Mouse (Mus musculus): Measurements from ENCODE around the gene Ddrgk1. TPM values are rescaled to one million over a fixed set of nuclear protein-coding genes. Genes with fewer than 3 reads are reported as not detected.
A peak's percentile ranks its signal among the peaks of the same experiment; 100 is the strongest.

Gene Ddrgk1
- polyA plus RNA-seq, 2 experiments: 27.9 to 35.4 TPM

- H3K9me3 ChIP-seq (ENCODE audit: control insufficient read depth, low read length): no peaks in the 10 kb centered on the region
- H3K36me3 ChIP-seq (replicated peaks; ENCODE audit: control insufficient read depth, insufficient read depth, low read depth): peaks cover 56% of the 10 kb centered on the region
- WGBS (ENCODE audit: insufficient replicate concordance): 87% methylated on average over 12 of the region's 12 CpGs
- TF ChIP-seq CTCF (IDR thresholded peaks at IDR 0.05; ENCODE audit: low read depth): no peak
- TF ChIP-seq EP300 (IDR thresholded peaks at IDR 0.05; ENCODE audit: low read depth): no peak
- ATAC-seq (ENCODE audit: insufficient read depth) (no peak), DNase-seq (ENCODE audit: low read depth in 3 of 3, low spot score in 3 of 3) (no peak)
- no peak overlapping the region for H3K27ac ChIP-seq
- no peaks in the 10 kb centered on the region for H3K27me3 ChIP-seq (ENCODE audit: control insufficient read depth, insufficient read depth, low read length)
- H3K4me1 ChIP-seq (replicated peaks; ENCODE audit: control insufficient read depth in 2 of 2, insufficient read depth in 2 of 2, low read length in 1 of 2): no peaks in the 10 kb centered on the region
- no peak overlapping the region for H3K4me2 ChIP-seq (ENCODE audit: low read depth)
- H3K9ac ChIP-seq (replicated peaks): no peak overlapping the region
- H3K4me3 ChIP-seq (ENCODE audit: insufficient read depth in 1 of 2, low read depth in 2 of 2, low read length in 2 of 2): no peak overlapping the region
These were observed 14.7 kb upstream of the Ddrgk1 start for GRCm38 (mm10) chr2:130679154-130679553.

- TF ChIP-seq CTCF (IDR thresholded peaks at IDR 0.05; ENCODE audit: low read depth) (no peak), EP300 (IDR thresholded peaks at IDR 0.05; ENCODE audit: low read depth) (no peak)
- WGBS (ENCODE audit: insufficient replicate concordance): 78% methylated on average over 10 of the region's 10 CpGs
- Histone ChIP-seq H3K4me3 (ENCODE audit: insufficient read depth in 1 of 2, low read depth in 2 of 2, low read length in 2 of 2) (no peak overlapping the region), H3K27me3 (ENCODE audit: control insufficient read depth, insufficient read depth, low read length) (no peaks in the 10 kb centered on the region), H3K36me3 (replicated peaks; ENCODE audit: control insufficient read depth, insufficient read depth, low read depth) (peaks cover 73% of the 10 kb centered on the region), H3K9me3 (ENCODE audit: control insufficient read depth, low read length) (no peaks in the 10 kb centered on the region), H3K27ac (no peak overlapping the region), H3K4me1 (replicated peaks; ENCODE audit: control insufficient read depth in 2 of 2, insufficient read depth in 2 of 2, low read length in 1 of 2) (no peaks in the 10 kb centered on the region), H3K4me2 (ENCODE audit: low read depth) (no peak overlapping the region), H3K9ac (replicated peaks) (no peak overlapping the region)
- DNase-seq (ENCODE audit: low read depth in 3 of 3, low spot score in 3 of 3): no peak
- no peak for ATAC-seq (ENCODE audit: insufficient read depth)
These were observed 12.8 kb upstream of the Ddrgk1 start for GRCm38 (mm10) chr2:130677211-130677610.

- ATAC-seq (ENCODE audit: insufficient read depth) (peak; percentile 65), DNase-seq (ENCODE audit: low read depth in 3 of 3, low spot score in 3 of 3) (peak; percentile 81 to 83 (median 82))
- Histone ChIP-seq H3K27ac (peak within 1 kb of the TSS; percentile 80), H3K9ac (replicated peaks) (peak within 1 kb of the TSS; percentile 77), H3K27me3 (ENCODE audit: control insufficient read depth, insufficient read depth, low read length) (no peaks in the 10 kb centered on the region), H3K36me3 (replicated peaks; ENCODE audit: control insufficient read depth, insufficient read depth, low read depth) (peaks cover 12% of the 10 kb centered on the region), H3K4me1 (replicated peaks; ENCODE audit: control insufficient read depth in 2 of 2, insufficient read depth in 2 of 2, low read length in 1 of 2) (peaks cover 20 to 27% of the 10 kb centered on the region in 2 experiments), H3K4me2 (ENCODE audit: low read depth) (peak within 1 kb of the TSS; percentile 96), H3K9me3 (ENCODE audit: control insufficient read depth, low read length) (no peaks in the 10 kb centered on the region), H3K4me3 (ENCODE audit: insufficient read depth in 1 of 2, low read depth in 2 of 2, low read length in 2 of 2) (peak within 1 kb of the TSS; percentile 79 to 99)
- 1% methylated on average over 31 of the region's 31 CpGs for WGBS (ENCODE audit: insufficient replicate concordance)
- TF ChIP-seq EP300 (IDR thresholded peaks at IDR 0.05; ENCODE audit: low read depth) (peak; percentile 53; the same call in 1 of the 2 replicates), CTCF (IDR thresholded peaks at IDR 0.05; ENCODE audit: low read depth) (peak; percentile 96)
These were observed 3.1 kb upstream of the Ddrgk1 start, which contains the start of gene Itpa for GRCm38 (mm10) chr2:130667559-130667958. Gene Itpa (plus strand): TSS chr2:130667610.

GRCm38 (mm10) chr2:130663342-130663741, 1.1 kb downstream of the Ddrgk1 start:
- peak overlapping the region; percentile 81 for H3K4me2 ChIP-seq (ENCODE audit: low read depth)
- H3K27me3 ChIP-seq (ENCODE audit: control insufficient read depth, insufficient read depth, low read length): no peaks in the 10 kb centered on the region
- no peak for TF ChIP-seq EP300 (IDR thresholded peaks at IDR 0.05; ENCODE audit: low read depth)
- TF ChIP-seq CTCF (IDR thresholded peaks at IDR 0.05; ENCODE audit: low read depth): no peak
- peak overlapping the region; percentile 74 for H3K27ac ChIP-seq
- peaks cover 24% of the 10 kb centered on the region for H3K36me3 ChIP-seq (replicated peaks; ENCODE audit: control insufficient read depth, insufficient read depth, low read depth)
- H3K4me1 ChIP-seq (replicated peaks; ENCODE audit: control insufficient read depth in 2 of 2, insufficient read depth in 2 of 2, low read length in 1 of 2): peaks cover 16 to 20% of the 10 kb centered on the region in 2 experiments
- no peaks in the 10 kb centered on the region for H3K9me3 ChIP-seq (ENCODE audit: control insufficient read depth, low read length)
- peak overlapping the region; percentile 82 for H3K9ac ChIP-seq (replicated peaks)
- peak overlapping the region; percentile 60 to 72 for H3K4me3 ChIP-seq (ENCODE audit: insufficient read depth in 1 of 2, low read depth in 2 of 2, low read length in 2 of 2)
- ATAC-seq (ENCODE audit: insufficient read depth): no peak
- no peak for DNase-seq (ENCODE audit: low read depth in 3 of 3, low spot score in 3 of 3)
- 85% methylated on average over 11 of the region's 11 CpGs for WGBS (ENCODE audit: insufficient replicate concordance)

GRCm38 (mm10) chr2:130658530-130658929, 5.9 kb downstream of the Ddrgk1 start:
- Histone ChIP-seq H3K36me3 (replicated peaks; ENCODE audit: control insufficient read depth, insufficient read depth, low read depth) (peaks cover 42% of the 10 kb centered on the region), H3K27ac (no peak overlapping the region), H3K4me1 (replicated peaks; ENCODE audit: control insufficient read depth in 2 of 2, insufficient read depth in 2 of 2, low read length in 1 of 2) (peaks cover 32 to 39% of the 10 kb centered on the region in 2 experiments)

More at GRCm38 (mm10) chr2:130658530-130658929, 5.9 kb downstream of the Ddrgk1 start:
- no peak for DNase-seq (ENCODE audit: low read depth in 3 of 3, low spot score in 3 of 3)
- Histone ChIP-seq H3K4me3 (ENCODE audit: insufficient read depth in 1 of 2, low read depth in 2 of 2, low read length in 2 of 2) (no peak overlapping the region), H3K9me3 (ENCODE audit: control insufficient read depth, low read length) (no peaks in the 10 kb centered on the region), H3K4me2 (ENCODE audit: low read depth) (no peak overlapping the region), H3K27me3 (ENCODE audit: control insufficient read depth, insufficient read depth, low read length) (no peaks in the 10 kb centered on the region), H3K9ac (replicated peaks) (no peak overlapping the region)
- TF ChIP-seq EP300 (IDR thresholded peaks at IDR 0.05; ENCODE audit: low read depth) (no peak), CTCF (IDR thresholded peaks at IDR 0.05; ENCODE audit: low read depth) (no peak)
- ATAC-seq (ENCODE audit: insufficient read depth): no peak
- WGBS (ENCODE audit: insufficient replicate concordance): 82% methylated on average over 10 of the region's 10 CpGs
